In genomic region chr1:157552749-157553451, GRCm38 (mm10) we compare ENCODE assay signal across 9 mouse cellular contexts. TPM values are rescaled to one million over a fixed set of nuclear protein-coding genes. Genes with fewer than 3 reads are reported as not detected.
A peak's percentile ranks its signal among the peaks of the same experiment; 100 is the strongest.
DNase-seq lines count a peak whose midpoint lies in the region; ATAC-seq and TF ChIP-seq lines count a peak whose summit lies in the region.
"Had no signal": no experiment of that assay in that cellular context is flagged by ENCODE, and none has a peak within 500 bp of the region (broad histone marks: within the 10 kb centered on the region; RNA-seq: fewer than 3 reads in every experiment).

No protein-coding gene starts in this region.

- H3K9ac ChIP-seq in hindbrain, embryonic 15.5 days = no peak overlapping the region
- H3K9ac ChIP-seq: limb, embryonic 15.5 days had no signal

- no peak overlapping the region for H3K27ac ChIP-seq in embryonic facial prominence, embryonic 10.5 days (replicated peaks)
- H3K27ac ChIP-seq in hindbrain, embryonic 15.5 days (replicated peaks) = no peak overlapping the region
- H3K27ac ChIP-seq: limb, embryonic 15.5 days had no signal

- peak; percentile 6 for DNase-seq in G1E (ENCODE audit: low spot score)
- peak; percentile 70 for DNase-seq in adrenal gland, postnatal 14 days
- DNase-seq in embryonic facial prominence, embryonic 10.5 days (ENCODE audit: low spot score) = peak; percentile 75
- peak; percentile 74 to 84 for DNase-seq in layer of hippocampus, postnatal 10 days (ENCODE audit: low spot score in 2 of 2)
- DNase-seq in lung, postnatal 4 days = peak; percentile 59 to 72
- peak; percentile 80 for DNase-seq in right cerebral cortex, adult 18-20 months
- DNase-seq in urinary bladder, postnatal 10 days (ENCODE audit: low spot score) = no peak

- WGBS in embryonic facial prominence, embryonic 10.5 days = 59% methylated on average over 7 of the region's 7 CpGs
- WGBS in hindbrain, embryonic 15.5 days = 62% methylated on average over 7 of the region's 7 CpGs

- 0 out of 2 replicates have a peak, but pooled peaks cover 4% of the 10 kb centered on the region for H3K4me1 ChIP-seq in G1E (ENCODE audit: insufficient read depth, low read depth, low read length)
- peaks cover 14% of the 10 kb centered on the region for H3K4me1 ChIP-seq in embryonic facial prominence, embryonic 10.5 days
- H3K4me1 ChIP-seq in hindbrain, embryonic 15.5 days (replicated peaks) = peaks cover 13% of the 10 kb centered on the region

- peaks cover 22% of the 10 kb centered on the region for H3K9me3 ChIP-seq in G1E (replicated peaks)
- H3K9me3 ChIP-seq in embryonic facial prominence, embryonic 10.5 days = no peaks in the 10 kb centered on the region
- no peaks in the 10 kb centered on the region for H3K9me3 ChIP-seq in hindbrain, embryonic 15.5 days
- H3K9me3 ChIP-seq: limb, embryonic 15.5 days had no signal

- no peaks in the 10 kb centered on the region for H3K36me3 ChIP-seq in G1E (replicated peaks)
- H3K36me3 ChIP-seq in embryonic facial prominence, embryonic 10.5 days (replicated peaks) = no peaks in the 10 kb centered on the region
- H3K36me3 ChIP-seq in hindbrain, embryonic 15.5 days = no peaks in the 10 kb centered on the region
- H3K36me3 ChIP-seq: limb, embryonic 15.5 days had no signal

- peaks cover 10% of the 10 kb centered on the region for H3K27me3 ChIP-seq in G1E (ENCODE audit: insufficient read depth, low read length)
- H3K27me3 ChIP-seq in embryonic facial prominence, embryonic 10.5 days (replicated peaks; ENCODE audit: low read depth, poor library complexity, severe bottlenecking) = peaks cover 35% of the 10 kb centered on the region
- H3K27me3 ChIP-seq in hindbrain, embryonic 15.5 days = no peaks in the 10 kb centered on the region

- no peak for TF ChIP-seq CTCF in G1E (IDR thresholded peaks at IDR 0.05; ENCODE audit: low read depth, low read length)

- peak; percentile 58 for ATAC-seq in G1E (ENCODE audit: extremely low read depth, insufficient number of reproducible peaks, low FRiP score, poor library complexity, severe bottlenecking)
- peak; percentile 78 for ATAC-seq in hindbrain, embryonic 15.5 days (ENCODE audit: low FRiP score, low read depth)

- H3K4me3 ChIP-seq in G1E (ENCODE audit: low read depth, low read length) = no peak overlapping the region
- no peak overlapping the region for H3K4me3 ChIP-seq in embryonic facial prominence, embryonic 10.5 days
- H3K4me3 ChIP-seq in hindbrain, embryonic 15.5 days = no peak overlapping the region
- H3K4me3 ChIP-seq: limb, embryonic 15.5 days had no signal

- H3K4me2 ChIP-seq in hindbrain, embryonic 15.5 days = no peak overlapping the region
- H3K4me2 ChIP-seq: limb, embryonic 15.5 days had no signal

RNA-seq across cellular contexts. Expression of gene Sec16b, which starts 46.4 kb away (rescaled TPM):
- total RNA-seq in G1E (2014; fragmentation: Nextera tagmentation) (2.8 TPM in 1 of 2 replicates, not detected in the other), G1E (2017) (0.11 TPM in 1 of 2 replicates, not detected in the other)
- polyA plus RNA-seq in G1E (2012) = 0.02 TPM in 1 of 2 replicates, not detected in the other
- total RNA-seq in adrenal gland, postnatal 14 days (2021) = 1.4 and 4.7 TPM in 2 replicates
- polyA plus RNA-seq in embryonic facial prominence, embryonic 10.5 days (2016; fragmentation: Nextera tagmentation; extraction: Ambion mirVana) = 0.67 and 0.82 TPM in 2 replicates
- 0.33 and 0.43 TPM in 2 replicates for polyA plus RNA-seq in hindbrain, embryonic 15.5 days (2015; fragmentation: Nextera tagmentation; extraction: Ambion mirVana)
- total RNA-seq in layer of hippocampus, postnatal 10 days (2021) = under 1 TPM; 0.27 to 0.53 TPM
